Comparison of ENCODE assay signal across 8 mouse cellular contexts in the genomic region with DNA sequence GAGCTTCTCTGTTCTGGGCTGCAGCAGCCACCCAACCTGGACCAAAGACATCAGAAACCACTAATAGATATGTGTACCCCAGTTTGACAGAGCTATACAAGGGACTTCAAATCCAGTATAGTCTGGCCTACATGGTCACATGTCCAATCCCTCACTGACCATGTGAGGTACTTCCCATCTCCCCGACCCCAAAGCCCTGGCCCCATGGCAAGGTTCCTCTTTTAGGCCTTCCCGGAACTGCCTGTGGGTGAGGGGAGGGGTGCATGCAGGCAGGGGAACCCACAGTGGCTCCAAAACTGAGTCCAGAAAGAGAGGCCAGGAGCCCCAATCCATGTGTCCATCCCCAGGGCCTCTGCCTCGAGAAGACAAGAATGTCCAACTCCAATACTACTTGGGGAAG. TPM values are rescaled to one million over a fixed set of nuclear protein-coding genes. Genes with fewer than 3 reads are reported as not detected.
A peak's percentile ranks its signal among the peaks of the same experiment; 100 is the strongest.
DNase-seq lines count a peak whose midpoint lies in the region; ATAC-seq lines count a peak whose summit lies in the region.

No protein-coding gene starts in this region.

- no peak overlapping the region for H3K4me3 ChIP-seq in intestine, embryonic 14.5 days (ENCODE audit: low read depth, low read length)
- no peak overlapping the region for H3K4me3 ChIP-seq in intestine, embryonic 15.5 days (replicated peaks)
- no peak overlapping the region for H3K4me3 ChIP-seq in heart, embryonic 15.5 days
- H3K4me3 ChIP-seq in macrophage (ENCODE audit: inconsistent target): no peak overlapping the region

- H3K9me3 ChIP-seq in intestine, embryonic 14.5 days (ENCODE audit: control insufficient read depth, low read length): no peaks in the 10 kb centered on the region
- H3K9me3 ChIP-seq in intestine, embryonic 15.5 days: no peaks in the 10 kb centered on the region
- no peaks in the 10 kb centered on the region for H3K9me3 ChIP-seq in heart, embryonic 15.5 days (replicated peaks)

- 72% methylated on average over 3 of the region's 3 CpGs for WGBS in intestine, embryonic 14.5 days
- 77% methylated on average over 3 of the region's 3 CpGs for WGBS in intestine, embryonic 15.5 days
- 45% methylated on average over 3 of the region's 3 CpGs for WGBS in heart, embryonic 15.5 days
- 2% methylated on average over 3 of the region's 3 CpGs for WGBS in macrophage (ENCODE audit: missing documents)

- intact Hi-C loops in left cerebral cortex, postnatal 14 days (cut with DNase I): no loop called here

- H3K4me2 ChIP-seq in intestine, embryonic 14.5 days (ENCODE audit: low read length): no peak overlapping the region
- H3K4me2 ChIP-seq in intestine, embryonic 15.5 days (replicated peaks): no peak overlapping the region
- H3K4me2 ChIP-seq in heart, embryonic 15.5 days: no peak overlapping the region

- no peak overlapping the region for H3K9ac ChIP-seq in intestine, embryonic 14.5 days (ENCODE audit: low read length)
- H3K9ac ChIP-seq in intestine, embryonic 15.5 days: no peak overlapping the region
- 0 out of 2 replicates have a peak overlapping the region, but pooled peaks have one; percentile 13 for H3K9ac ChIP-seq in heart, embryonic 15.5 days

- H3K27ac ChIP-seq in intestine, embryonic 14.5 days (ENCODE audit: low read depth): 0 out of 2 replicates have a peak overlapping the region, but pooled peaks have one; percentile 30
- H3K27ac ChIP-seq in intestine, embryonic 15.5 days: no peak overlapping the region
- peak overlapping the region; percentile 70 for H3K27ac ChIP-seq in heart, embryonic 15.5 days
- H3K27ac ChIP-seq in macrophage: peak overlapping the region; percentile 97

- peaks cover 43% of the 10 kb centered on the region for H3K36me3 ChIP-seq in intestine, embryonic 14.5 days (ENCODE audit: control insufficient read depth, insufficient read depth, low read length)
- peaks cover 18% of the 10 kb centered on the region for H3K36me3 ChIP-seq in intestine, embryonic 15.5 days
- no peaks in the 10 kb centered on the region for H3K36me3 ChIP-seq in heart, embryonic 15.5 days
- H3K36me3 ChIP-seq in macrophage (ENCODE audit: inconsistent target): peaks cover 8% of the 10 kb centered on the region; the same call in 1 of the 2 replicates

- no peak for DNase-seq in intestine, embryonic 14.5 days (ENCODE audit: low spot score)
- peak; percentile 33 for DNase-seq in adipocyte (ENCODE audit: low spot score)
- DNase-seq in left cerebral cortex, postnatal 14 days (ENCODE audit: low spot score in 2 of 2): no peak
- DNase-seq in cerebellum, adult 8-10 months: no peak
- no peak for DNase-seq in cerebellum, postnatal 25 days

- ATAC-seq in intestine, embryonic 14.5 days (replicated peaks; ENCODE audit: low FRiP score, low TSS enrichment, low read depth): no peak
- ATAC-seq in intestine, embryonic 15.5 days: no peak
- no peak for ATAC-seq in heart, embryonic 15.5 days (replicated peaks; ENCODE audit: insufficient number of reproducible peaks, insufficient read depth, low FRiP score, low read depth)

- no peaks in the 10 kb centered on the region for H3K27me3 ChIP-seq in intestine, embryonic 14.5 days (replicated peaks; ENCODE audit: control insufficient read depth, insufficient read depth, low read length)
- H3K27me3 ChIP-seq in intestine, embryonic 15.5 days (replicated peaks): no peaks in the 10 kb centered on the region
- H3K27me3 ChIP-seq in heart, embryonic 15.5 days: no peaks in the 10 kb centered on the region

- peaks cover 97% of the 10 kb centered on the region for H3K79me2 ChIP-seq in macrophage (ENCODE audit: inconsistent target)

- peaks cover 40% of the 10 kb centered on the region for H3K4me1 ChIP-seq in intestine, embryonic 14.5 days (replicated peaks; ENCODE audit: control insufficient read depth, insufficient read depth, low read length)
- peaks cover 52% of the 10 kb centered on the region for H3K4me1 ChIP-seq in intestine, embryonic 15.5 days (replicated peaks)
- peaks cover 74% of the 10 kb centered on the region for H3K4me1 ChIP-seq in heart, embryonic 15.5 days (replicated peaks)

RNA-seq across cellular contexts. Expression of a gene that starts 6.8 kb away (rescaled TPM):
- polyA plus RNA-seq in intestine, embryonic 14.5 days (2014; fragmentation: Nextera tagmentation; extraction: Ambion mirVana): 39.5 and 44.8 TPM in 2 replicates
- polyA plus RNA-seq in intestine, embryonic 15.5 days (2015; fragmentation: Nextera tagmentation; extraction: Ambion mirVana): 34.5 and 34.7 TPM in 2 replicates
- polyA plus RNA-seq in heart, embryonic 15.5 days (2015; fragmentation: Nextera tagmentation; extraction: Ambion mirVana): 20.3 and 28.9 TPM in 2 replicates
- 100 to 1,000 TPM in 5 of 26 experiments, 10 to 100 TPM in 21; 14.6 to 140 (median 53.0) TPM for total RNA-seq in macrophage (2018; cell fraction: chromatin; rRNA removed)
- total RNA-seq in macrophage (2018; cell fraction: cytosol; rRNA removed): 100 to 1,000 TPM in 7 of 26 experiments, 10 to 100 TPM in 19; 44.2 to 125 (median 76.8) TPM
- total RNA-seq in macrophage (2018; cell fraction: nucleus; rRNA removed): 100 to 1,000 TPM in 8 of 26 experiments, 10 to 100 TPM in 18; 43.1 to 131 (median 86.6) TPM
- 40.4 to 80.7 TPM (median 48.0 TPM) in 3 replicates for polyA plus RNA-seq in macrophage (2018)
- 100 to 1,000 TPM; 342 to 349 TPM for total RNA-seq in left cerebral cortex, postnatal 14 days (2021)

RNA-seq across cellular contexts. Expression of a gene that starts 35.0 kb away (rescaled TPM):
- 12.6 and 15.4 TPM in 2 replicates for polyA plus RNA-seq in intestine, embryonic 14.5 days (2014; fragmentation: Nextera tagmentation; extraction: Ambion mirVana)
- 14.8 and 16.0 TPM in 2 replicates for polyA plus RNA-seq in intestine, embryonic 15.5 days (2015; fragmentation: Nextera tagmentation; extraction: Ambion mirVana)
- 5.0 and 7.9 TPM in 2 replicates for polyA plus RNA-seq in heart, embryonic 15.5 days (2015; fragmentation: Nextera tagmentation; extraction: Ambion mirVana)
- total RNA-seq in macrophage (2018; cell fraction: chromatin; rRNA removed): 100 to 1,000 TPM in 1 of 26 experiments, 10 to 100 TPM in 24, 1 to 10 TPM in 1; 8.4 to 105 (median 42.7) TPM
- total RNA-seq in macrophage (2018; cell fraction: cytosol; rRNA removed): 10 to 100 TPM; 24.5 to 80.6 (median 54.7) TPM
- 100 to 1,000 TPM in 2 of 26 experiments, 10 to 100 TPM in 24; 14.8 to 111 (median 57.4) TPM for total RNA-seq in macrophage (2018; cell fraction: nucleus; rRNA removed)
- 33.7 to 75.9 TPM (median 52.2 TPM) in 3 replicates for polyA plus RNA-seq in macrophage (2018)
- 10 to 100 TPM; 18.8 to 28.4 TPM for total RNA-seq in left cerebral cortex, postnatal 14 days (2021)
